Mouse (Mus musculus) kidney, postnatal 4 days (tissue): ENCODE results near the gene Clcn3.

Source experiments
- DNase-seq, 2 experiments: peaks; one replicate each; pipeline ENCODE4 v3.0.0; 2021; ENCODE audit warnings: mixed read lengths in 2 of 2

Clcn3 gene

GRCm38 (mm10) chr8:60867468-60868115 is 115.5 kb downstream of the Clcn3 start:
- DNase-seq = no peak

GRCm38 (mm10) chr8:60865504-60866114 is 117.5 kb downstream of the Clcn3 start:
- peak; percentile 67 to 71 for DNase-seq

- no peak for DNase-seq
Measured at GRCm38 (mm10) chr8:60864875-60865274, 118.2 kb downstream of the Clcn3 start.

GRCm38 (mm10) chr8:60861783-60862182 is 121.3 kb downstream of the Clcn3 start:
- no peak for DNase-seq

- no peak for DNase-seq
Measured at GRCm38 (mm10) chr8:60860749-60861148, 122.4 kb downstream of the Clcn3 start.
